8 mouse cellular contexts compared by ENCODE assay signal in the genomic region with DNA sequence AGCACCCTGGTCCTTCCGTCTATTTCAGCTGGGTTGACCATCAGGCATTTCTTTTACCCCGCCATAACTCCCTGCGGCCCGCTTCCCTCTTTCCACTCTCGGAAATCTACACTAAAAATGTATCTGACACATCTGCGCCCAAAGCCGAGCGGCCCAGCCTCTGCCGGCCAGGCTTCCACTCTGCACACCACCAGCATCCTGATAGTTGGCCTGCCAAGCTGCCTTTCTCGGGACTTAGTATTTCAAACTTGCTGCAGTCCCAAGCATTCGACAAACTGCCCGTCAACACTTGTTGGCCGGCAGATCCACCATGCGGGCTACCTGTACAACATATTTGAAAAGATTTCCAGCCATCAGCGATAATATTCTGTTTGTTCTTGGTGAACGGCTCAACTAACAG. TPM values are rescaled to one million over a fixed set of nuclear protein-coding genes. Genes with fewer than 3 reads are reported as not detected.
A peak's percentile ranks its signal among the peaks of the same experiment; 100 is the strongest.
DNase-seq lines count a peak whose midpoint lies in the region; ATAC-seq and TF ChIP-seq lines count a peak whose summit lies in the region.

No protein-coding gene starts in this region.

- H3K9ac ChIP-seq in lung, embryonic 14.5 days: peak overlapping the region; percentile 83
- H3K9ac ChIP-seq in heart, postnatal 0 days (replicated peaks; ENCODE audit: low read depth, low read length): peak overlapping the region; percentile 62
- H3K9ac ChIP-seq in liver, embryonic 16.5 days (ENCODE audit: low read depth, low read length): peak overlapping the region; percentile 90

- WGBS in lung, embryonic 14.5 days: under 1% methylated on average over 16 of the region's 16 CpGs
- WGBS in embryonic facial prominence, embryonic 10.5 days: under 1% methylated on average over 16 of the region's 16 CpGs
- under 1% methylated on average over 16 of the region's 16 CpGs for WGBS in heart, postnatal 0 days
- WGBS in liver, embryonic 16.5 days (ENCODE audit: insufficient replicate concordance): 0% methylated on average over 16 of the region's 16 CpGs

- H3K4me2 ChIP-seq in lung, embryonic 14.5 days: peak overlapping the region; percentile 94
- H3K4me2 ChIP-seq in heart, postnatal 0 days (ENCODE audit: low read depth, low read length): peak overlapping the region; percentile 89
- peak overlapping the region; percentile 91 for H3K4me2 ChIP-seq in liver, embryonic 16.5 days (ENCODE audit: low read depth, low read length)

- H3K27ac ChIP-seq in lung, embryonic 14.5 days (ENCODE audit: low read depth): peak overlapping the region; percentile 97
- peak overlapping the region; percentile 97 for H3K27ac ChIP-seq in embryonic facial prominence, embryonic 10.5 days (replicated peaks)
- H3K27ac ChIP-seq in heart, postnatal 0 days (ENCODE audit: low read depth): peak overlapping the region; percentile 94
- H3K27ac ChIP-seq in liver, embryonic 16.5 days (ENCODE audit: low read length): peak overlapping the region; percentile 96

- H3K4me1 ChIP-seq in lung, embryonic 14.5 days (ENCODE audit: insufficient read depth): 0 out of 2 replicates have a peak, but pooled peaks cover 4% of the 10 kb centered on the region
- peaks cover 20% of the 10 kb centered on the region for H3K4me1 ChIP-seq in embryonic facial prominence, embryonic 10.5 days
- H3K4me1 ChIP-seq in heart, postnatal 0 days (ENCODE audit: control insufficient read depth, insufficient read depth): peaks cover 9% of the 10 kb centered on the region
- peaks cover 27% of the 10 kb centered on the region for H3K4me1 ChIP-seq in liver, embryonic 16.5 days (ENCODE audit: control insufficient read depth, low read depth, low read length)

- H3K4me3 ChIP-seq in lung, embryonic 14.5 days (ENCODE audit: low read depth, low read length): peak overlapping the region; percentile 67
- peak overlapping the region; percentile 69 for H3K4me3 ChIP-seq in embryonic facial prominence, embryonic 10.5 days
- peak overlapping the region; percentile 65 for H3K4me3 ChIP-seq in heart, postnatal 0 days (ENCODE audit: low read depth, low read length)
- peak overlapping the region; percentile 86 for H3K4me3 ChIP-seq in liver, embryonic 16.5 days (ENCODE audit: low read depth, low read length)

- no peak for TF ChIP-seq EP300 in heart, postnatal 0 days (IDR thresholded peaks at IDR 0.05; ENCODE audit: low read depth)

- no peak for DNase-seq in lung, embryonic 14.5 days
- DNase-seq in lung, postnatal 25 days (ENCODE audit: low spot score): no peak
- no peak for DNase-seq in embryonic facial prominence, embryonic 10.5 days (ENCODE audit: low spot score)
- DNase-seq in heart, postnatal 0 days (ENCODE audit: low spot score): peak; percentile 18
- no peak for DNase-seq in urinary bladder, adult 18-20 months (ENCODE audit: low spot score in 2 of 2)
- DNase-seq in right cerebral cortex, postnatal 25 days: no peak
- no peak for DNase-seq in layer of hippocampus, adult 9-11 months

- H3K27me3 ChIP-seq in lung, embryonic 14.5 days (ENCODE audit: insufficient read depth, low read length): no peaks in the 10 kb centered on the region
- no peaks in the 10 kb centered on the region for H3K27me3 ChIP-seq in embryonic facial prominence, embryonic 10.5 days (replicated peaks; ENCODE audit: low read depth, poor library complexity, severe bottlenecking)
- no peaks in the 10 kb centered on the region for H3K27me3 ChIP-seq in heart, postnatal 0 days (ENCODE audit: control insufficient read depth, insufficient read depth, low read length)
- H3K27me3 ChIP-seq in liver, embryonic 16.5 days (ENCODE audit: control insufficient read depth, insufficient read depth, low read depth, low read length): no peaks in the 10 kb centered on the region

- H3K36me3 ChIP-seq in lung, embryonic 14.5 days (ENCODE audit: insufficient read depth): peaks cover 45% of the 10 kb centered on the region
- H3K36me3 ChIP-seq in embryonic facial prominence, embryonic 10.5 days (replicated peaks): peaks cover 63% of the 10 kb centered on the region
- peaks cover 31% of the 10 kb centered on the region for H3K36me3 ChIP-seq in heart, postnatal 0 days (replicated peaks; ENCODE audit: control insufficient read depth, insufficient read depth, low read length)
- H3K36me3 ChIP-seq in liver, embryonic 16.5 days (ENCODE audit: control insufficient read depth, insufficient read depth): no peaks in the 10 kb centered on the region; the same call in 1 of the 2 replicates

- TF ChIP-seq CTCF in lung, embryonic 14.5 days (IDR thresholded peaks at IDR 0.05; ENCODE audit: low read depth): no peak
- no peak for TF ChIP-seq CTCF in heart, postnatal 0 days (IDR thresholded peaks at IDR 0.05; ENCODE audit: low read depth)

- ATAC-seq in lung, embryonic 14.5 days (ENCODE audit: insufficient read depth): peak; percentile 1; the same call in 1 of the 2 replicates
- ATAC-seq in heart, postnatal 0 days (ENCODE audit: insufficient read depth, low read depth): no peak
- ATAC-seq in liver, embryonic 16.5 days (ENCODE audit: low read depth): peak; percentile 7; the same call in 1 of the 2 replicates

- no peaks in the 10 kb centered on the region for H3K9me3 ChIP-seq in lung, embryonic 14.5 days (ENCODE audit: low read depth, low read length)
- H3K9me3 ChIP-seq in embryonic facial prominence, embryonic 10.5 days: no peaks in the 10 kb centered on the region
- no peaks in the 10 kb centered on the region for H3K9me3 ChIP-seq in heart, postnatal 0 days (replicated peaks; ENCODE audit: control insufficient read depth, low read length)
- H3K9me3 ChIP-seq in liver, embryonic 16.5 days (replicated peaks; ENCODE audit: control insufficient read depth, low read length): no peaks in the 10 kb centered on the region

RNA-seq across cellular contexts. Expression of a gene that starts 0.5 kb away (rescaled TPM):
- 24.0 and 32.4 TPM in 2 replicates for polyA plus RNA-seq in lung, embryonic 14.5 days (2014; fragmentation: Nextera tagmentation; extraction: Ambion mirVana)
- 21.3 and 22.2 TPM in 2 replicates for polyA plus RNA-seq in embryonic facial prominence, embryonic 10.5 days (2016; fragmentation: Nextera tagmentation; extraction: Ambion mirVana)
- 0.65 and 4.9 TPM in 2 replicates for total RNA-seq in heart, postnatal 0 days (2014; rRNA removed; ENCODE audit: low replicate concordance)
- polyA plus RNA-seq in heart, postnatal 0 days (2015; fragmentation: Nextera tagmentation; extraction: Ambion mirVana): 48.4 and 49.4 TPM in 2 replicates
- 13.7 and 17.4 TPM in 2 replicates for polyA plus RNA-seq in liver, embryonic 16.5 days (2015; fragmentation: Nextera tagmentation; extraction: Ambion mirVana)

RNA-seq across cellular contexts. Expression of a gene that starts 0.8 kb away (rescaled TPM):
- 49.3 and 50.6 TPM in 2 replicates for polyA plus RNA-seq in lung, embryonic 14.5 days (2014; fragmentation: Nextera tagmentation; extraction: Ambion mirVana)
- polyA plus RNA-seq in embryonic facial prominence, embryonic 10.5 days (2016; fragmentation: Nextera tagmentation; extraction: Ambion mirVana): 50.4 and 52.9 TPM in 2 replicates
- 23.6 and 30.3 TPM in 2 replicates for total RNA-seq in heart, postnatal 0 days (2014; rRNA removed; ENCODE audit: low replicate concordance)
- 15.1 and 15.5 TPM in 2 replicates for polyA plus RNA-seq in heart, postnatal 0 days (2015; fragmentation: Nextera tagmentation; extraction: Ambion mirVana)
- polyA plus RNA-seq in liver, embryonic 16.5 days (2015; fragmentation: Nextera tagmentation; extraction: Ambion mirVana): 11.2 and 12.0 TPM in 2 replicates

RNA-seq across cellular contexts. Expression of a gene that starts 10.4 kb away (rescaled TPM):
- 284 and 295 TPM in 2 replicates for polyA plus RNA-seq in lung, embryonic 14.5 days (2014; fragmentation: Nextera tagmentation; extraction: Ambion mirVana)
- 310 and 312 TPM in 2 replicates for polyA plus RNA-seq in embryonic facial prominence, embryonic 10.5 days (2016; fragmentation: Nextera tagmentation; extraction: Ambion mirVana)
- 452 and 553 TPM in 2 replicates for total RNA-seq in heart, postnatal 0 days (2014; rRNA removed; ENCODE audit: low replicate concordance)
- polyA plus RNA-seq in heart, postnatal 0 days (2015; fragmentation: Nextera tagmentation; extraction: Ambion mirVana): 1,016 and 1,052 TPM in 2 replicates
- polyA plus RNA-seq in liver, embryonic 16.5 days (2015; fragmentation: Nextera tagmentation; extraction: Ambion mirVana): 142 and 153 TPM in 2 replicates

RNA-seq across cellular contexts. Expression of a gene that starts 29.2 kb away (rescaled TPM):
- polyA plus RNA-seq in lung, embryonic 14.5 days (2014; fragmentation: Nextera tagmentation; extraction: Ambion mirVana): 7.6 and 9.2 TPM in 2 replicates
- polyA plus RNA-seq in embryonic facial prominence, embryonic 10.5 days (2016; fragmentation: Nextera tagmentation; extraction: Ambion mirVana): 4.7 and 6.2 TPM in 2 replicates
- total RNA-seq in heart, postnatal 0 days (2014; rRNA removed; ENCODE audit: low replicate concordance): 16.0 and 17.5 TPM in 2 replicates
- 6.7 and 7.5 TPM in 2 replicates for polyA plus RNA-seq in heart, postnatal 0 days (2015; fragmentation: Nextera tagmentation; extraction: Ambion mirVana)
- polyA plus RNA-seq in liver, embryonic 16.5 days (2015; fragmentation: Nextera tagmentation; extraction: Ambion mirVana): 5.7 and 6.0 TPM in 2 replicates
